Mouse (Mus musculus) kidney, adult 2 months (tissue): ENCODE results near the gene Gsta4.

ENCODE experiments used
- CTCF ChIP-seq: fragments of 200-500 bp; conservative IDR thresholded peaks from 2 replicates; pipeline ENCODE4 v1.5.1; 2011; ENCODE audit warnings: low read depth, mild to moderate bottlenecking, control low read depth, low read length, moderate library complexity, mixed read lengths; ENCODE audit not compliant: insufficient read depth, insufficient read length
- POLR2A ChIP-seq: fragments of 200-500 bp; IDR thresholded peaks from one replicate; pipeline ENCODE4 v1.6.1; 2011; ENCODE audit warnings: low read depth, low read length, control low read depth

GRCm38 (mm10) chr9:78168864-78169263, 13.7 kb upstream of the Gsta4 start:
- TF ChIP-seq CTCF = peak; percentile 59
- no peak for TF ChIP-seq POLR2A
